Mouse (Mus musculus): Measurements from ENCODE around the gene Erich2. TPM values are rescaled to one million over a fixed set of nuclear protein-coding genes. Genes with fewer than 3 reads are reported as not detected.

Gene Erich2
- total RNA-seq, 2 experiments from 2014 or later: not detected

Other genes starting within 250 kb of the Erich2 start
- gene Sp5, start 33.9 kb upstream of the Erich2 start, total RNA-seq (2015; ENCODE audit: low replicate concordance): not detected in 2 replicates
- gene Sp5, start 33.9 kb upstream of the Erich2 start, total RNA-seq (2017; ENCODE audit: low replicate concordance): not detected in 2 replicates
- gene Gad1, start 44.3 kb downstream of the Erich2 start, total RNA-seq (2015; ENCODE audit: low replicate concordance): not detected in 2 replicates
- gene Gad1, start 44.3 kb downstream of the Erich2 start, total RNA-seq (2017; ENCODE audit: low replicate concordance): not detected in 2 replicates
- gene Gorasp2, start 152.8 kb downstream of the Erich2 start, total RNA-seq (2015; ENCODE audit: low replicate concordance): 31.4 and 35.3 TPM in 2 replicates
- 7.7 and 9.6 TPM in 2 replicates for gene Gorasp2, start 152.8 kb downstream of the Erich2 start, total RNA-seq (2017; ENCODE audit: low replicate concordance)
- not detected in 2 replicates for gene Gm26558, start 153.3 kb downstream of the Erich2 start, total RNA-seq (2015; ENCODE audit: low replicate concordance)
- not detected in 2 replicates for gene Gm26558, start 153.3 kb downstream of the Erich2 start, total RNA-seq (2017; ENCODE audit: low replicate concordance)

Measured in erythroid progenitor cell, adult 5-6 weeks (primary cell).